Mouse (Mus musculus) spleen, postnatal 0 days (tissue): ENCODE results near the gene Pou2f2. TPM values are rescaled to one million over a fixed set of nuclear protein-coding genes. Genes with fewer than 3 reads are reported as not detected.

ENCODE experiments used
- polyA plus RNA-seq: library from polyadenylated mRNA; unstranded; fragments of >200 nt; fragmentation: Nextera tagmentation; extraction: Ambion mirVana; gene quantifications from 2 replicates; pipeline ENCODE4 v1.2.1, GENCODE M21; 2015

The Pou2f2 gene
- polyA plus RNA-seq: 3.1 and 5.7 TPM in 2 replicates

GRCm38 (mm10) chr7:25179606-25180161 is at the start of gene Pou2f2:
Gene Pou2f2, minus strand, starts transcription at chr7:25179726.

GRCm38 (mm10) chr7:25221102-25221883 is 41.8 kb upstream of the Pou2f2 start, which contains the start of gene Zfp526:
Gene Zfp526, plus strand, starts transcription at chr7:25221425.

GRCm38 (mm10) chr7:25220457-25221101 is 41.1 kb upstream of the Pou2f2 start, which contains the start of gene Dedd2:
Gene Dedd2, minus strand, starts transcription at chr7:25220615.

GRCm38 (mm10) chr7:25071979-25072715 is 107.4 kb downstream of the Pou2f2 start, which contains the start of the genes Grik5 and Zfp574:
Gene Grik5, minus strand, starts transcription at chr7:25072346.
Gene Zfp574, plus strand, starts transcription at chr7:25072567.

Other genes with a start within 250 kb of the Pou2f2 start
- not detected in 2 replicates for gene Gm4881, start 235.2 kb downstream of the Pou2f2 start, polyA plus RNA-seq
- 128 and 155 TPM in 2 replicates for gene Rabac1, start 207.0 kb downstream of the Pou2f2 start, polyA plus RNA-seq
- 3.6 and 5.3 TPM in 2 replicates for gene Atp1a3, start 173.8 kb downstream of the Pou2f2 start, polyA plus RNA-seq
- 1.8 and 2.3 TPM in 2 replicates for gene Grik5, start 107.4 kb downstream of the Pou2f2 start, polyA plus RNA-seq
- gene Zfp574, start 107.2 kb downstream of the Pou2f2 start, polyA plus RNA-seq: 11.1 and 11.5 TPM in 2 replicates
- 37.7 and 40.2 TPM in 2 replicates for gene Dedd2, start 40.9 kb upstream of the Pou2f2 start, polyA plus RNA-seq
- gene Zfp526, start 41.7 kb upstream of the Pou2f2 start, polyA plus RNA-seq: 2.0 and 2.6 TPM in 2 replicates
- gene Gsk3a, start 58.1 kb upstream of the Pou2f2 start, polyA plus RNA-seq: 8.8 and 10.1 TPM in 2 replicates
- gene Erf, start 71.0 kb upstream of the Pou2f2 start, polyA plus RNA-seq: 3.6 and 5.5 TPM in 2 replicates
- gene Cic, start 88.0 kb upstream of the Pou2f2 start, polyA plus RNA-seq: 26.2 and 28.6 TPM in 2 replicates
- gene Pafah1b3, start 118.3 kb upstream of the Pou2f2 start, polyA plus RNA-seq: 37.1 and 53.3 TPM in 2 replicates
- gene Prr19, start 121.7 kb upstream of the Pou2f2 start, polyA plus RNA-seq: not detected in 2 replicates
- not detected in 2 replicates for gene Tmem145, start 126.4 kb upstream of the Pou2f2 start, polyA plus RNA-seq
- 2.4 and 2.8 TPM in 2 replicates for gene Megf8, start 137.4 kb upstream of the Pou2f2 start, polyA plus RNA-seq
- not detected in 2 replicates for gene Cnfn, start 190.0 kb upstream of the Pou2f2 start, polyA plus RNA-seq
- gene Lipe, start 219.0 kb upstream of the Pou2f2 start, polyA plus RNA-seq: 6.1 and 7.0 TPM in 2 replicates
- gene Cxcl17, start 233.2 kb upstream of the Pou2f2 start, polyA plus RNA-seq: not detected in 2 replicates